Mouse (Mus musculus): ENCODE measurements around the gene Ttc21a.

DNA sequence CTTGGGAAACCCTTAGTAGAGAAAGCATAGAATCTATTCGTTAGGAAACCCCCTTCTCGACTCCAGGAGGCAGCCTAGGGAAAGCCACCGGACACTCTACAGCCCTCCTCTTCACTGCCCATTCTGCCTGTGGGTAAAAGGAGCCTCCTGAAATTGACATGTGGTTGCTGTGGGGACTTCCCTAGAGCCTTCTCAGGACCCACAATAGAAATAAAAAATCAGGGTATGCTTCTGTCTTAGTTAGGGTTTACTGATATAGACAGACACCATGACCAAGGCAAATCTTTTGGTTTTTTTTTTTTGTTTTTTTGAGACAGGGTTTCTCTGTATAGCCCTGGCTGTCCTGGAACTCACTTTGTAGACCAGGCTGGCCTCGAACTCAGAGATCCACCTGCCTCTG lies 58.7 kb downstream of the Ttc21a start:
- TF ChIP-seq POLR2A (IDR thresholded peaks at IDR 0.05; ENCODE audit: borderline replicate concordance, extremely low read depth, low read depth, low read length) = no peak
- no peak for TF ChIP-seq CTCF (IDR thresholded peaks at IDR 0.05; ENCODE audit: insufficient read depth, low read length)
